Comparison of ENCODE assay signal across 8 mouse cellular contexts in genomic region chr11:4134400-4134799, GRCm38 (mm10). TPM values are rescaled to one million over a fixed set of nuclear protein-coding genes. Genes with fewer than 3 reads are reported as not detected.
DNase-seq lines count a peak whose midpoint lies in the region; ATAC-seq and TF ChIP-seq lines count a peak whose summit lies in the region.

No protein-coding gene starts in this region.

- 61% methylated on average over 6 of the region's 6 CpGs for WGBS in cerebellum, adult 2 months
- WGBS in lung, embryonic 16.5 days: 54% methylated on average over 6 of the region's 6 CpGs
- 48% methylated on average over 6 of the region's 6 CpGs for WGBS in liver, embryonic 12.5 days (ENCODE audit: insufficient replicate concordance)
- WGBS in stomach, embryonic 15.5 days: 50% methylated on average over 6 of the region's 6 CpGs

- no peak for ATAC-seq in lung, embryonic 16.5 days (ENCODE audit: low read depth)
- ATAC-seq in liver, embryonic 12.5 days: no peak
- ATAC-seq in stomach, embryonic 15.5 days (ENCODE audit: insufficient read depth, low FRiP score, low read depth): no peak

- TF ChIP-seq CTCF in cerebellum, adult 2 months (IDR thresholded peaks at IDR 0.05; ENCODE audit: borderline replicate concordance, insufficient read depth, low read depth, low read length): no peak

- DNase-seq in cerebellum, adult 2 months: no peak
- no peak for DNase-seq in cerebellum, adult 8-10 months
- no peak for DNase-seq in lung, postnatal 36 days
- no peak for DNase-seq in embryo, embryonic 10 days (ENCODE audit: low spot score)
- no peak for DNase-seq in ovary, postnatal 36 days (ENCODE audit: low spot score)

- H3K9me3 ChIP-seq in lung, embryonic 16.5 days (ENCODE audit: control insufficient read depth, low read length): peaks cover 3% of the 10 kb centered on the region; the same call in 1 of the 2 replicates
- 0 out of 2 replicates have a peak, but pooled peaks cover 6% of the 10 kb centered on the region for H3K9me3 ChIP-seq in liver, embryonic 12.5 days (replicated peaks)
- H3K9me3 ChIP-seq in stomach, embryonic 15.5 days: no peaks in the 10 kb centered on the region

- TF ChIP-seq POLR2A in cerebellum, adult 2 months (IDR thresholded peaks at IDR 0.05; ENCODE audit: borderline replicate concordance, insufficient read depth, low read length): no peak

- peaks cover 5% of the 10 kb centered on the region; the same call in 1 of the 2 replicates for H3K4me1 ChIP-seq in cerebellum, adult 2 months (ENCODE audit: control insufficient read depth, insufficient read depth, low read length)
- H3K4me1 ChIP-seq in lung, embryonic 16.5 days (replicated peaks; ENCODE audit: control insufficient read depth, insufficient read depth, low read length): peaks cover 10% of the 10 kb centered on the region
- peaks cover 30% of the 10 kb centered on the region for H3K4me1 ChIP-seq in liver, embryonic 12.5 days
- peaks cover 8% of the 10 kb centered on the region for H3K4me1 ChIP-seq in stomach, embryonic 15.5 days

- peak overlapping the region; percentile 44 for H3K27ac ChIP-seq in cerebellum, adult 2 months (ENCODE audit: insufficient read depth, low read length)
- no peak overlapping the region for H3K27ac ChIP-seq in lung, embryonic 16.5 days (ENCODE audit: low read length)
- H3K27ac ChIP-seq in liver, embryonic 12.5 days: no peak overlapping the region
- H3K27ac ChIP-seq in stomach, embryonic 15.5 days: no peak overlapping the region

- H3K9ac ChIP-seq in lung, embryonic 16.5 days (ENCODE audit: low read length): peak overlapping the region; percentile 51
- H3K9ac ChIP-seq in liver, embryonic 12.5 days: no peak overlapping the region
- H3K9ac ChIP-seq in stomach, embryonic 15.5 days: no peak overlapping the region

- no peaks in the 10 kb centered on the region for H3K27me3 ChIP-seq in cerebellum, adult 2 months (ENCODE audit: control insufficient read depth, insufficient read depth, low read length)
- no peaks in the 10 kb centered on the region for H3K27me3 ChIP-seq in lung, embryonic 16.5 days (ENCODE audit: control insufficient read depth, insufficient read depth, low read depth, low read length)
- no peaks in the 10 kb centered on the region for H3K27me3 ChIP-seq in liver, embryonic 12.5 days (replicated peaks)
- H3K27me3 ChIP-seq in stomach, embryonic 15.5 days (replicated peaks): no peaks in the 10 kb centered on the region

- H3K4me2 ChIP-seq in lung, embryonic 16.5 days (ENCODE audit: low read depth, low read length): 0 out of 2 replicates have a peak overlapping the region, but pooled peaks have one; percentile 16
- H3K4me2 ChIP-seq in liver, embryonic 12.5 days: peak overlapping the region; percentile 92
- H3K4me2 ChIP-seq in stomach, embryonic 15.5 days: peak overlapping the region; percentile 25; the same call in 1 of the 2 replicates

- H3K4me3 ChIP-seq in cerebellum, adult 2 months (replicated peaks; ENCODE audit: insufficient read depth, low read depth, low read length): peak overlapping the region; percentile 92
- no peak overlapping the region for H3K4me3 ChIP-seq in lung, embryonic 16.5 days (ENCODE audit: low read length)
- peak overlapping the region; percentile 86; the same call in 1 of the 2 replicates for H3K4me3 ChIP-seq in liver, embryonic 12.5 days
- no peak overlapping the region for H3K4me3 ChIP-seq in stomach, embryonic 15.5 days (replicated peaks)

- no peaks in the 10 kb centered on the region for H3K36me3 ChIP-seq in lung, embryonic 16.5 days (ENCODE audit: control insufficient read depth, insufficient read depth, low read length)
- peaks cover 17% of the 10 kb centered on the region for H3K36me3 ChIP-seq in liver, embryonic 12.5 days
- no peaks in the 10 kb centered on the region for H3K36me3 ChIP-seq in stomach, embryonic 15.5 days

RNA-seq across cellular contexts. Expression of gene Rnf215, which starts 0.6 kb away (rescaled TPM):
- polyA plus RNA-seq in cerebellum, adult 2 months (2012; rRNA removed): 39.5 and 39.9 TPM in 2 replicates
- 33.6 and 35.7 TPM in 2 replicates for polyA plus RNA-seq in lung, embryonic 16.5 days (2015; fragmentation: Nextera tagmentation; extraction: Ambion mirVana)
- 9.7 and 10.6 TPM in 2 replicates for polyA plus RNA-seq in liver, embryonic 12.5 days (2016; fragmentation: Nextera tagmentation; extraction: Ambion mirVana)
- 25.1 and 26.8 TPM in 2 replicates for polyA plus RNA-seq in stomach, embryonic 15.5 days (2015; fragmentation: Nextera tagmentation; extraction: Ambion mirVana)

RNA-seq across cellular contexts. Expression of gene Sec14l2, which starts 11.2 kb away (rescaled TPM):
- 28.2 and 32.2 TPM in 2 replicates for polyA plus RNA-seq in cerebellum, adult 2 months (2012; rRNA removed)
- 2.9 and 3.3 TPM in 2 replicates for polyA plus RNA-seq in lung, embryonic 16.5 days (2015; fragmentation: Nextera tagmentation; extraction: Ambion mirVana)
- 5.4 and 5.9 TPM in 2 replicates for polyA plus RNA-seq in liver, embryonic 12.5 days (2016; fragmentation: Nextera tagmentation; extraction: Ambion mirVana)
- polyA plus RNA-seq in stomach, embryonic 15.5 days (2015; fragmentation: Nextera tagmentation; extraction: Ambion mirVana): 1.7 and 1.9 TPM in 2 replicates

RNA-seq across cellular contexts. Expression of gene Ccdc157, which starts 25.7 kb away (rescaled TPM):
- polyA plus RNA-seq in cerebellum, adult 2 months (2012; rRNA removed): 15.6 and 15.8 TPM in 2 replicates
- 9.2 and 11.4 TPM in 2 replicates for polyA plus RNA-seq in lung, embryonic 16.5 days (2015; fragmentation: Nextera tagmentation; extraction: Ambion mirVana)
- polyA plus RNA-seq in liver, embryonic 12.5 days (2016; fragmentation: Nextera tagmentation; extraction: Ambion mirVana): 1.4 and 1.5 TPM in 2 replicates
- polyA plus RNA-seq in stomach, embryonic 15.5 days (2015; fragmentation: Nextera tagmentation; extraction: Ambion mirVana): 6.1 and 6.4 TPM in 2 replicates

RNA-seq across cellular contexts. Expression of gene Sf3a1, which starts 25.8 kb away (rescaled TPM):
- 50.0 and 54.3 TPM in 2 replicates for polyA plus RNA-seq in cerebellum, adult 2 months (2012; rRNA removed)
- polyA plus RNA-seq in lung, embryonic 16.5 days (2015; fragmentation: Nextera tagmentation; extraction: Ambion mirVana): 42.1 and 48.9 TPM in 2 replicates
- 41.7 and 42.1 TPM in 2 replicates for polyA plus RNA-seq in liver, embryonic 12.5 days (2016; fragmentation: Nextera tagmentation; extraction: Ambion mirVana)
- 39.2 and 44.2 TPM in 2 replicates for polyA plus RNA-seq in stomach, embryonic 15.5 days (2015; fragmentation: Nextera tagmentation; extraction: Ambion mirVana)

RNA-seq across cellular contexts. Expression of gene Mtfp1, which starts 39.2 kb away (rescaled TPM):
- polyA plus RNA-seq in cerebellum, adult 2 months (2012; rRNA removed): 60.5 and 65.2 TPM in 2 replicates
- 9.5 and 9.6 TPM in 2 replicates for polyA plus RNA-seq in lung, embryonic 16.5 days (2015; fragmentation: Nextera tagmentation; extraction: Ambion mirVana)
- polyA plus RNA-seq in liver, embryonic 12.5 days (2016; fragmentation: Nextera tagmentation; extraction: Ambion mirVana): 32.2 and 35.9 TPM in 2 replicates
- 21.7 and 21.8 TPM in 2 replicates for polyA plus RNA-seq in stomach, embryonic 15.5 days (2015; fragmentation: Nextera tagmentation; extraction: Ambion mirVana)

Comparison
In these comparisons a context has a peak if more than half of its experiments do, and no peak if none do; other contexts are left out.
1. H3K4me3 ChIP-seq: peak in cerebellum, adult 2 months (single experiment) and liver, embryonic 12.5 days (single experiment); none in lung, embryonic 16.5 days (single experiment) and stomach, embryonic 15.5 days (single experiment).
2. H3K4me2 ChIP-seq: peak in every context shown above with its lines; median percentile 92 in liver, embryonic 12.5 days; 25 in stomach, embryonic 15.5 days; 16 in lung, embryonic 16.5 days.